Mouse (Mus musculus): ENCODE results near the gene Huwe1. TPM values are rescaled to one million over a fixed set of nuclear protein-coding genes. Genes with fewer than 3 reads are reported as not detected.
A peak's percentile ranks its signal among the peaks of the same experiment; 100 is the strongest.

The Huwe1 gene
- polyA plus RNA-seq, 1 experiment from 2014 or later, result 47.2 TPM

- H3K36me3 ChIP-seq (ENCODE audit: control insufficient read depth, insufficient read depth, low read length), result no peaks in the 10 kb centered on the region
- peak overlapping the region; percentile 62 for H3K4me2 ChIP-seq (ENCODE audit: low read depth, low read length)
- H3K9ac ChIP-seq (ENCODE audit: low read depth, low read length), result peak overlapping the region; percentile 77
- H3K4me3 ChIP-seq (ENCODE audit: low read depth, low read length), result peak overlapping the region; percentile 56
- no peaks in the 10 kb centered on the region; the same call in 1 of the 2 replicates for H3K4me1 ChIP-seq (ENCODE audit: control insufficient read depth, insufficient read depth, low read length)
- H3K9me3 ChIP-seq (ENCODE audit: control insufficient read depth, low read length), result no peaks in the 10 kb centered on the region
- H3K27ac ChIP-seq (replicated peaks; ENCODE audit: low read depth, low read length), result peak overlapping the region; percentile 96; the same call in 1 of the 2 replicates
- ATAC-seq (ENCODE audit: low read depth), result no peak
- WGBS, result 19% methylated on average over 9 of the region's 9 CpGs
- DNase-seq (ENCODE audit: low spot score), result no peak
- no peaks in the 10 kb centered on the region for H3K27me3 ChIP-seq (replicated peaks; ENCODE audit: control insufficient read depth, insufficient read depth, low read length)
Measured at GRCm38 (mm10) chrX:151804388-151804787, 3.8 kb downstream of the Huwe1 start.

- DNase-seq (ENCODE audit: low spot score) (no peak), ATAC-seq (ENCODE audit: low read depth) (no peak)
- H3K27ac ChIP-seq (replicated peaks; ENCODE audit: low read depth, low read length), result no peak overlapping the region
- WGBS, result 81% methylated on average over 4 of the region's 6 CpGs
- H3K27me3 ChIP-seq (replicated peaks; ENCODE audit: control insufficient read depth, insufficient read depth, low read length), result no peaks in the 10 kb centered on the region
- no peaks in the 10 kb centered on the region for H3K4me1 ChIP-seq (ENCODE audit: control insufficient read depth, insufficient read depth, low read length)
- no peak overlapping the region for H3K9ac ChIP-seq (ENCODE audit: low read depth, low read length)
- H3K4me3 ChIP-seq (ENCODE audit: low read depth, low read length), result no peak overlapping the region
- H3K9me3 ChIP-seq (ENCODE audit: control insufficient read depth, low read length), result no peaks in the 10 kb centered on the region
- H3K36me3 ChIP-seq (ENCODE audit: control insufficient read depth, insufficient read depth, low read length), result 0 out of 2 replicates have a peak, but pooled peaks cover 4% of the 10 kb centered on the region
- H3K4me2 ChIP-seq (ENCODE audit: low read depth, low read length), result no peak overlapping the region
Measured at GRCm38 (mm10) chrX:151811481-151811880, 10.9 kb downstream of the Huwe1 start.

GRCm38 (mm10) chrX:151813656-151814055, 13.0 kb downstream of the Huwe1 start:
- H3K36me3 ChIP-seq (ENCODE audit: control insufficient read depth, insufficient read depth, low read length), result 0 out of 2 replicates have a peak, but pooled peaks cover 4% of the 10 kb centered on the region
- no peaks in the 10 kb centered on the region for H3K4me1 ChIP-seq (ENCODE audit: control insufficient read depth, insufficient read depth, low read length)
- DNase-seq (ENCODE audit: low spot score) (no peak), ATAC-seq (ENCODE audit: low read depth) (no peak)
- H3K27ac ChIP-seq (replicated peaks; ENCODE audit: low read depth, low read length), result no peak overlapping the region
- 82% methylated on average over 1 of the region's 1 CpGs for WGBS
- no peaks in the 10 kb centered on the region for H3K27me3 ChIP-seq (replicated peaks; ENCODE audit: control insufficient read depth, insufficient read depth, low read length)
- no peak overlapping the region for H3K4me2 ChIP-seq (ENCODE audit: low read depth, low read length)
- no peaks in the 10 kb centered on the region for H3K9me3 ChIP-seq (ENCODE audit: control insufficient read depth, low read length)
- no peak overlapping the region for H3K9ac ChIP-seq (ENCODE audit: low read depth, low read length)
- no peak overlapping the region for H3K4me3 ChIP-seq (ENCODE audit: low read depth, low read length)

- Histone ChIP-seq H3K36me3 (ENCODE audit: control insufficient read depth, insufficient read depth, low read length) (no peaks in the 10 kb centered on the region), H3K4me1 (ENCODE audit: control insufficient read depth, insufficient read depth, low read length) (no peaks in the 10 kb centered on the region), H3K27ac (replicated peaks; ENCODE audit: low read depth, low read length) (no peak overlapping the region), H3K27me3 (replicated peaks; ENCODE audit: control insufficient read depth, insufficient read depth, low read length) (no peaks in the 10 kb centered on the region), H3K4me3 (ENCODE audit: low read depth, low read length) (no peak overlapping the region), H3K9ac (ENCODE audit: low read depth, low read length) (no peak overlapping the region), H3K9me3 (ENCODE audit: control insufficient read depth, low read length) (no peaks in the 10 kb centered on the region), H3K4me2 (ENCODE audit: low read depth, low read length) (no peak overlapping the region)
- WGBS, result 65% methylated on average over 3 of the region's 3 CpGs
- ATAC-seq (ENCODE audit: low read depth) (no peak), DNase-seq (ENCODE audit: low spot score) (no peak)
Measured at GRCm38 (mm10) chrX:151817712-151818111, 17.1 kb downstream of the Huwe1 start.

- no peak for ATAC-seq (ENCODE audit: low read depth)
- H3K4me1 ChIP-seq (ENCODE audit: control insufficient read depth, insufficient read depth, low read length), result no peaks in the 10 kb centered on the region
- no peak overlapping the region for H3K4me2 ChIP-seq (ENCODE audit: low read depth, low read length)
- no peak overlapping the region for H3K27ac ChIP-seq (replicated peaks; ENCODE audit: low read depth, low read length)
- DNase-seq (ENCODE audit: low spot score), result no peak
- H3K36me3 ChIP-seq (ENCODE audit: control insufficient read depth, insufficient read depth, low read length), result no peaks in the 10 kb centered on the region
- H3K9me3 ChIP-seq (ENCODE audit: control insufficient read depth, low read length), result no peaks in the 10 kb centered on the region
- 0 out of 2 replicates have a peak, but pooled peaks cover 6% of the 10 kb centered on the region for H3K27me3 ChIP-seq (replicated peaks; ENCODE audit: control insufficient read depth, insufficient read depth, low read length)
- H3K4me3 ChIP-seq (ENCODE audit: low read depth, low read length), result no peak overlapping the region
- no peak overlapping the region for H3K9ac ChIP-seq (ENCODE audit: low read depth, low read length)
- WGBS, result 100% methylated on average over 1 of the region's 1 CpGs
Measured at GRCm38 (mm10) chrX:151828971-151829370, 28.4 kb downstream of the Huwe1 start.

GRCm38 (mm10) chrX:151831260-151831659, 30.7 kb downstream of the Huwe1 start:
- no peaks in the 10 kb centered on the region for H3K9me3 ChIP-seq (ENCODE audit: control insufficient read depth, low read length)
- H3K4me3 ChIP-seq (ENCODE audit: low read depth, low read length), result no peak overlapping the region
- no peak overlapping the region for H3K4me2 ChIP-seq (ENCODE audit: low read depth, low read length)
- ATAC-seq (ENCODE audit: low read depth), result no peak
- H3K9ac ChIP-seq (ENCODE audit: low read depth, low read length), result no peak overlapping the region
- DNase-seq (ENCODE audit: low spot score), result no peak
- H3K27me3 ChIP-seq (replicated peaks; ENCODE audit: control insufficient read depth, insufficient read depth, low read length), result 0 out of 2 replicates have a peak, but pooled peaks cover 6% of the 10 kb centered on the region
- H3K27ac ChIP-seq (replicated peaks; ENCODE audit: low read depth, low read length), result no peak overlapping the region
- no peaks in the 10 kb centered on the region for H3K36me3 ChIP-seq (ENCODE audit: control insufficient read depth, insufficient read depth, low read length)
- no peaks in the 10 kb centered on the region for H3K4me1 ChIP-seq (ENCODE audit: control insufficient read depth, insufficient read depth, low read length)

GRCm38 (mm10) chrX:151832982-151833381, 32.4 kb downstream of the Huwe1 start:
- H3K9me3 ChIP-seq (ENCODE audit: control insufficient read depth, low read length), result no peaks in the 10 kb centered on the region
- H3K27me3 ChIP-seq (replicated peaks; ENCODE audit: control insufficient read depth, insufficient read depth, low read length), result 0 out of 2 replicates have a peak, but pooled peaks cover 6% of the 10 kb centered on the region
- H3K36me3 ChIP-seq (ENCODE audit: control insufficient read depth, insufficient read depth, low read length), result no peaks in the 10 kb centered on the region
- DNase-seq (ENCODE audit: low spot score) (no peak), ATAC-seq (ENCODE audit: low read depth) (no peak)
- H3K4me1 ChIP-seq (ENCODE audit: control insufficient read depth, insufficient read depth, low read length), result no peaks in the 10 kb centered on the region
- no peak overlapping the region for H3K27ac ChIP-seq (replicated peaks; ENCODE audit: low read depth, low read length)
- H3K4me3 ChIP-seq (ENCODE audit: low read depth, low read length), result no peak overlapping the region
- no peak overlapping the region for H3K4me2 ChIP-seq (ENCODE audit: low read depth, low read length)
- H3K9ac ChIP-seq (ENCODE audit: low read depth, low read length), result no peak overlapping the region

GRCm38 (mm10) chrX:151859436-151859835, 58.8 kb downstream of the Huwe1 start:
- Histone ChIP-seq H3K27ac (replicated peaks; ENCODE audit: low read depth, low read length) (no peak overlapping the region), H3K9ac (ENCODE audit: low read depth, low read length) (no peak overlapping the region), H3K27me3 (replicated peaks; ENCODE audit: control insufficient read depth, insufficient read depth, low read length) (peaks cover 2% of the 10 kb centered on the region; the same call in 1 of the 2 replicates), H3K36me3 (ENCODE audit: control insufficient read depth, insufficient read depth, low read length) (peaks cover 34% of the 10 kb centered on the region), H3K4me2 (ENCODE audit: low read depth, low read length) (no peak overlapping the region), H3K4me1 (ENCODE audit: control insufficient read depth, insufficient read depth, low read length) (no peaks in the 10 kb centered on the region), H3K4me3 (ENCODE audit: low read depth, low read length) (no peak overlapping the region), H3K9me3 (ENCODE audit: control insufficient read depth, low read length) (no peaks in the 10 kb centered on the region)
- DNase-seq (ENCODE audit: low spot score) (no peak), ATAC-seq (ENCODE audit: low read depth) (no peak)
- 92% methylated on average over 8 of the region's 8 CpGs for WGBS

- H3K36me3 ChIP-seq (ENCODE audit: control insufficient read depth, insufficient read depth, low read length), result peaks cover 75% of the 10 kb centered on the region
- H3K4me1 ChIP-seq (ENCODE audit: control insufficient read depth, insufficient read depth, low read length), result no peaks in the 10 kb centered on the region
- 85% methylated on average over 1 of the region's 1 CpGs for WGBS
Measured at GRCm38 (mm10) chrX:151910692-151911091, 110.1 kb downstream of the Huwe1 start.

More at GRCm38 (mm10) chrX:151910692-151911091, 110.1 kb downstream of the Huwe1 start:
- ATAC-seq (ENCODE audit: low read depth), result no peak
- Histone ChIP-seq H3K9me3 (ENCODE audit: control insufficient read depth, low read length) (no peaks in the 10 kb centered on the region), H3K4me3 (ENCODE audit: low read depth, low read length) (no peak overlapping the region), H3K4me2 (ENCODE audit: low read depth, low read length) (no peak overlapping the region), H3K27ac (replicated peaks; ENCODE audit: low read depth, low read length) (no peak overlapping the region), H3K9ac (ENCODE audit: low read depth, low read length) (no peak overlapping the region), H3K27me3 (replicated peaks; ENCODE audit: control insufficient read depth, insufficient read depth, low read length) (peaks cover 10% of the 10 kb centered on the region)
- DNase-seq (ENCODE audit: low spot score), result no peak

All from embryonic facial prominence, embryonic 14.5 days (tissue).